7 mouse cellular contexts compared by ENCODE assay signal in genomic region chr15:100321134-100321533, GRCm38 (mm10). TPM values are rescaled to one million over a fixed set of nuclear protein-coding genes. Genes with fewer than 3 reads are reported as not detected.
DNase-seq lines count a peak whose midpoint lies in the region; ATAC-seq lines count a peak whose summit lies in the region.

No protein-coding gene starts in this region.

- no peak overlapping the region for H3K9ac ChIP-seq in neural tube, embryonic 11.5 days (ENCODE audit: low read length)

- H3K4me1 ChIP-seq in neural tube, embryonic 11.5 days (ENCODE audit: control insufficient read depth, insufficient read depth, low read length): no peaks in the 10 kb centered on the region

- ATAC-seq in neural tube, embryonic 11.5 days (ENCODE audit: insufficient read depth, low FRiP score, low TSS enrichment): no peak
- peak; percentile 52 to 75; a peak in 1 of 4 replicates for ATAC-seq in hematopoietic stem cell, adult 5-6 weeks (replicated peaks in 1 of 2; ENCODE audit: insufficient read depth in 1 of 2, low FRiP score in 2 of 2, low TSS enrichment in 1 of 2, low read depth in 1 of 2, poor library complexity in 2 of 2, severe bottlenecking in 2 of 2)

- no peak overlapping the region for H3K4me3 ChIP-seq in neural tube, embryonic 11.5 days (ENCODE audit: low read depth, low read length)

- no peak overlapping the region for H3K27ac ChIP-seq in neural tube, embryonic 11.5 days (ENCODE audit: low read depth, low read length)

- DNase-seq in neural tube, embryonic 11.5 days (ENCODE audit: low spot score): peak; percentile 16
- no peak for DNase-seq in neural tube, embryonic 10.5 days (ENCODE audit: extremely low spot score, low spot score)
- peak; percentile 64 for DNase-seq in cerebellum, adult 11-12 months
- peak; percentile 49 for DNase-seq in ovary, postnatal 14 days (ENCODE audit: low spot score)
- no peak for DNase-seq in thymus, adult 18-20 months
- DNase-seq in testis, postnatal 10 days (ENCODE audit: low spot score): no peak

- WGBS in neural tube, embryonic 11.5 days: 60% methylated on average over 5 of the region's 5 CpGs

- no peak overlapping the region for H3K4me2 ChIP-seq in neural tube, embryonic 11.5 days (ENCODE audit: low read depth)

- no peaks in the 10 kb centered on the region for H3K36me3 ChIP-seq in neural tube, embryonic 11.5 days (ENCODE audit: control insufficient read depth, insufficient read depth, low read length)

- H3K27me3 ChIP-seq in neural tube, embryonic 11.5 days (ENCODE audit: control insufficient read depth, insufficient read depth, low read length): no peaks in the 10 kb centered on the region

- no peaks in the 10 kb centered on the region for H3K9me3 ChIP-seq in neural tube, embryonic 11.5 days (ENCODE audit: control insufficient read depth, low read length)

RNA-seq across cellular contexts. Expression of gene Mettl7a3, which starts 13.6 kb away (rescaled TPM):
- not detected in 2 replicates for polyA plus RNA-seq in neural tube, embryonic 11.5 days (2014; fragmentation: Nextera tagmentation; extraction: Ambion mirVana)
- not detected in 2 replicates for total RNA-seq in hematopoietic stem cell, adult 5-6 weeks (2017)

RNA-seq across cellular contexts. Expression of gene Mettl7a1, which starts 17.2 kb away (rescaled TPM):
- polyA plus RNA-seq in neural tube, embryonic 11.5 days (2014; fragmentation: Nextera tagmentation; extraction: Ambion mirVana): 3.1 and 3.8 TPM in 2 replicates
- total RNA-seq in hematopoietic stem cell, adult 5-6 weeks (2017): 145 and 162 TPM in 2 replicates

RNA-seq across cellular contexts. Expression of gene Methig1, which starts 31.8 kb away (rescaled TPM):
- 0.16 TPM in 1 of 2 replicates, not detected in the other for polyA plus RNA-seq in neural tube, embryonic 11.5 days (2014; fragmentation: Nextera tagmentation; extraction: Ambion mirVana)
- total RNA-seq in hematopoietic stem cell, adult 5-6 weeks (2017): not detected in 2 replicates

RNA-seq across cellular contexts. Expression of gene Mettl7a2, which starts 31.9 kb away (rescaled TPM):
- 0.15 TPM in 1 of 2 replicates, not detected in the other for polyA plus RNA-seq in neural tube, embryonic 11.5 days (2014; fragmentation: Nextera tagmentation; extraction: Ambion mirVana)
- total RNA-seq in hematopoietic stem cell, adult 5-6 weeks (2017): not detected in 2 replicates

RNA-seq across cellular contexts. Expression of gene Tmprss12, which starts 40.5 kb away (rescaled TPM):
- not detected in 2 replicates for polyA plus RNA-seq in neural tube, embryonic 11.5 days (2014; fragmentation: Nextera tagmentation; extraction: Ambion mirVana)
- total RNA-seq in hematopoietic stem cell, adult 5-6 weeks (2017): not detected in 2 replicates

Comparison
In these comparisons a context has a peak if more than half of its experiments do, and no peak if none do; other contexts are left out.
1. DNase-seq: peak in neural tube, embryonic 11.5 days (single experiment), cerebellum, adult 11-12 months (single experiment) and ovary, postnatal 14 days (single experiment); none in neural tube, embryonic 10.5 days (single experiment), thymus, adult 18-20 months (0 of 2) and testis, postnatal 10 days (single experiment).